Comparison of ENCODE assay signal across 23 mouse cellular contexts in the genomic region with DNA sequence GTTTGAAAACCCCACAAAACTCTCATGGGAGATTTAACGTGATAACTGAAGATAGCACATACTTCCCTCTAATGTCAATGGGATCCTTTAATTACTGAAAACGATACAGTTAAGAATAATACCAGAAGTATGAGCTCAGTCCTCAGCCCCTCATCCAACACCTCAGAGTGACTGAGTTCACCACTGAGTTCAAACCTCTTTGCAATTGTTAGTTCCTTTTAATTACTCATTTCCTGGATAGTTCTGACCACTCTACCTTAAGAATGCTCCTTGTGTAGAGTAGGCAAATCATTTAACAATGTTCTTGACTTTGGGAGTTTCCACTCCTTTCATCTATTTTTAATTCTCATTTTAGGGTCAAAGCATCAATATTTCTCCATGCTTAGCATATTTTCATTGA. TPM values are rescaled to one million over a fixed set of nuclear protein-coding genes. Genes with fewer than 3 reads are reported as not detected.
"Had no signal": no experiment of that assay in that cellular context is flagged by ENCODE, and none has a peak within 500 bp of the region (broad histone marks: within the 10 kb centered on the region; RNA-seq: fewer than 3 reads in every experiment).

No protein-coding gene starts in this region.

- H3K4me3 ChIP-seq: lung, embryonic 15.5 days; midbrain, embryonic 10.5 days; midbrain, embryonic 12.5 days; myocyte; neural tube, embryonic 13.5 days; neural tube, embryonic 15.5 days had no signal

- H3K9me3 ChIP-seq: lung, embryonic 15.5 days; midbrain, embryonic 10.5 days; midbrain, embryonic 12.5 days; neural tube, embryonic 13.5 days; neural tube, embryonic 15.5 days had no signal

- H3K4me2 ChIP-seq: lung, embryonic 15.5 days; midbrain, embryonic 12.5 days; neural tube, embryonic 13.5 days; neural tube, embryonic 15.5 days had no signal

- H3K36me3 ChIP-seq: lung, embryonic 15.5 days; midbrain, embryonic 10.5 days; midbrain, embryonic 12.5 days; neural tube, embryonic 13.5 days; neural tube, embryonic 15.5 days had no signal

- H3K9ac ChIP-seq: lung, embryonic 15.5 days; midbrain, embryonic 12.5 days; neural tube, embryonic 13.5 days; neural tube, embryonic 15.5 days had no signal

- H3K27ac ChIP-seq: lung, embryonic 15.5 days; midbrain, embryonic 10.5 days; midbrain, embryonic 12.5 days; neural tube, embryonic 13.5 days; neural tube, embryonic 15.5 days had no signal

- H3K4me1 ChIP-seq: lung, embryonic 15.5 days; midbrain, embryonic 10.5 days; midbrain, embryonic 12.5 days; neural tube, embryonic 13.5 days; neural tube, embryonic 15.5 days had no signal

- ATAC-seq: midbrain, embryonic 16.5 days had no signal

- H3K27me3 ChIP-seq: lung, embryonic 15.5 days; midbrain, embryonic 12.5 days; neural tube, embryonic 13.5 days; neural tube, embryonic 15.5 days had no signal

- DNase-seq: lung, adult 18-20 months; lung, postnatal 10 days; lung, postnatal 4 days; midbrain, embryonic 14.5 days; retina, postnatal 1 day; right cerebral cortex, adult 18-20 months; right cerebral cortex, postnatal 25 days; right cerebral cortex, postnatal 4 days; spleen, adult 18-20 months; thymus, adult 18-20 months; thymus, postnatal 14 days; thymus, postnatal 36 days had no signal

RNA-seq across cellular contexts. Expression of gene P2ry13, which starts 8.6 kb away (rescaled TPM):
- total RNA-seq: megakaryocyte-erythroid progenitor cell, adult 5-6 weeks had no signal
- polyA plus RNA-seq: myocyte had no signal

RNA-seq across cellular contexts. Expression of gene Gpr87, which starts 24.4 kb away (rescaled TPM):
- total RNA-seq: megakaryocyte, adult 5-6 weeks; megakaryocyte-erythroid progenitor cell, adult 5-6 weeks had no signal
- polyA plus RNA-seq: midbrain, embryonic 16.5 days; myocyte; neural tube, embryonic 11.5 days; neural tube, embryonic 13.5 days; small intestine, adult 2 months had no signal

RNA-seq across cellular contexts. Expression of gene P2ry12, which starts 43.3 kb away (rescaled TPM):
- total RNA-seq: megakaryocyte-erythroid progenitor cell, adult 5-6 weeks had no signal
- polyA plus RNA-seq: myocyte had no signal
